Mouse (Mus musculus) embryonic facial prominence, embryonic 15.5 days (tissue): ENCODE measurements around the gene Ndnf. TPM values are rescaled to one million over a fixed set of nuclear protein-coding genes. Genes with fewer than 3 reads are reported as not detected.

ENCODE experiments used
- ATAC-seq: fragments of 200-750 bp; cut with Nextera tagmentation; 2 replicates; pipeline ENCODE4 v1.8.0; 2017; ENCODE audit warnings: low read depth, moderate TSS enrichment; ENCODE audit not compliant: insufficient number of reproducible peaks, low FRiP score, low TSS enrichment
- H3K27ac ChIP-seq: fragments of 300-500 bp; sonication (generic); replicated peaks from 2 replicates; pipeline ENCODE4 v1.5.1; 2015; ENCODE audit warnings: mild to moderate bottlenecking, inconsistent platforms
- H3K27me3 ChIP-seq: fragments of 300-500 bp; sonication (generic); 2 replicates; pipeline ENCODE4 v1.6.1; 2015; ENCODE audit warnings: inconsistent platforms
- H3K36me3 ChIP-seq: fragments of 300-500 bp; sonication (generic); 2 replicates; pipeline ENCODE4 v1.6.1; 2015; ENCODE audit warnings: mild to moderate bottlenecking, inconsistent platforms
- H3K4me1 ChIP-seq: fragments of 300-500 bp; sonication (generic); 2 replicates; pipeline ENCODE4 v1.6.1; 2015; ENCODE audit warnings: inconsistent platforms
- H3K4me2 ChIP-seq: fragments of 300-500 bp; sonication (generic); replicated peaks from 2 replicates; pipeline ENCODE4 v1.6.1; 2015; ENCODE audit warnings: mild to moderate bottlenecking, inconsistent platforms
- H3K4me3 ChIP-seq: fragments of 300-500 bp; sonication (generic); replicated peaks from 2 replicates; pipeline ENCODE4 v1.5.1; 2015; ENCODE audit warnings: mild to moderate bottlenecking, inconsistent platforms
- H3K9ac ChIP-seq: fragments of 300-500 bp; sonication (generic); 2 replicates; pipeline ENCODE4 v1.6.1; 2015; ENCODE audit warnings: inconsistent platforms
- H3K9me3 ChIP-seq: fragments of 300-500 bp; sonication (generic); replicated peaks from 2 replicates; pipeline ENCODE4 v1.6.1; 2016; ENCODE audit warnings: inconsistent platforms
- WGBS: fragments of 180-500 bp; shearing (Covaris S2); methylation state at CpG from one replicate; pipeline ENCODE4 v1.1.7; 2015; 5-methylcytosine and 5-hydroxymethylcytosine counted together
- polyA plus RNA-seq: library from polyadenylated mRNA; unstranded; fragments of >200 nt; fragmentation: Nextera tagmentation; extraction: Ambion mirVana; gene quantifications from 2 replicates; pipeline ENCODE4 v1.2.1, GENCODE M21; 2015

Ndnf gene
- 12.2 and 13.6 TPM in 2 replicates for polyA plus RNA-seq

- Histone ChIP-seq H3K9ac (peak within 1 kb of the TSS; percentile 63), H3K36me3 (no peaks in the 10 kb centered on the region), H3K4me1 (peaks cover 7% of the 10 kb centered on the region; the same call in 1 of the 2 replicates), H3K9me3 (no peaks in the 10 kb centered on the region), H3K4me2 (peak within 1 kb of the TSS; percentile 96), H3K27ac (peak within 1 kb of the TSS; percentile 77), H3K27me3 (0 out of 2 replicates have a peak, but pooled peaks cover 3% of the 10 kb centered on the region), H3K4me3 (peak within 1 kb of the TSS; percentile 65)
- under 1% methylated on average over 37 of the region's 45 CpGs for WGBS
- peak; percentile 90 for ATAC-seq
These were observed at the start of gene Ndnf for GRCm38 (mm10) chr6:65671451-65671850. TSS of gene Ndnf (plus strand) at chr6:65671590.

GRCm38 (mm10) chr6:65623016-65623715, 48.2 kb upstream of the Ndnf start:
- Histone ChIP-seq H3K36me3 (no peaks in the 10 kb centered on the region), H3K9ac (no peak overlapping the region), H3K4me3 (no peak overlapping the region), H3K4me1 (no peaks in the 10 kb centered on the region), H3K4me2 (no peak overlapping the region), H3K27ac (no peak overlapping the region), H3K9me3 (no peaks in the 10 kb centered on the region), H3K27me3 (no peaks in the 10 kb centered on the region)
- WGBS, result 29% methylated on average over 3 of the region's 3 CpGs
- ATAC-seq, result no peak

- no peak overlapping the region for H3K4me3 ChIP-seq
- no peak overlapping the region for H3K9ac ChIP-seq
- no peaks in the 10 kb centered on the region for H3K9me3 ChIP-seq
- no peaks in the 10 kb centered on the region for H3K36me3 ChIP-seq
- no peak overlapping the region for H3K4me2 ChIP-seq
- H3K4me1 ChIP-seq, result no peaks in the 10 kb centered on the region
- H3K27ac ChIP-seq, result no peak overlapping the region
- ATAC-seq, result no peak
- H3K27me3 ChIP-seq, result no peaks in the 10 kb centered on the region
- 86% methylated on average over 2 of the region's 2 CpGs for WGBS
These were observed 40.8 kb upstream of the Ndnf start for GRCm38 (mm10) chr6:65630578-65630977.

- H3K4me3 ChIP-seq, result no peak overlapping the region
- H3K36me3 ChIP-seq, result no peaks in the 10 kb centered on the region
- WGBS, result 77% methylated on average over 5 of the region's 5 CpGs
- H3K4me2 ChIP-seq, result no peak overlapping the region
- no peaks in the 10 kb centered on the region for H3K9me3 ChIP-seq
- H3K27me3 ChIP-seq, result no peaks in the 10 kb centered on the region
- H3K27ac ChIP-seq, result no peak overlapping the region
- no peak for ATAC-seq
- H3K4me1 ChIP-seq, result no peaks in the 10 kb centered on the region
- no peak overlapping the region for H3K9ac ChIP-seq
These were observed 39.2 kb upstream of the Ndnf start for GRCm38 (mm10) chr6:65632184-65632583.

GRCm38 (mm10) chr6:65642431-65642830, 29.0 kb upstream of the Ndnf start:
- Histone ChIP-seq H3K27me3 (no peaks in the 10 kb centered on the region), H3K9me3 (0 out of 2 replicates have a peak, but pooled peaks cover 6% of the 10 kb centered on the region), H3K4me1 (no peaks in the 10 kb centered on the region), H3K27ac (no peak overlapping the region), H3K4me3 (no peak overlapping the region), H3K36me3 (no peaks in the 10 kb centered on the region), H3K4me2 (no peak overlapping the region), H3K9ac (no peak overlapping the region)
- ATAC-seq, result no peak

- Histone ChIP-seq H3K27ac (no peak overlapping the region), H3K4me2 (no peak overlapping the region), H3K4me3 (no peak overlapping the region), H3K27me3 (no peaks in the 10 kb centered on the region), H3K9ac (no peak overlapping the region), H3K4me1 (no peaks in the 10 kb centered on the region), H3K9me3 (0 out of 2 replicates have a peak, but pooled peaks cover 4% of the 10 kb centered on the region), H3K36me3 (no peaks in the 10 kb centered on the region)
- no peak for ATAC-seq
- WGBS, result 69% methylated on average over 4 of the region's 4 CpGs
These were observed 27.3 kb upstream of the Ndnf start for GRCm38 (mm10) chr6:65644110-65644509.

- H3K4me2 ChIP-seq, result no peak overlapping the region
- H3K27ac ChIP-seq, result no peak overlapping the region
- whole genome bisulfite sequencing, result 67% methylated on average over 3 of the region's 3 CpGs
- H3K9me3 ChIP-seq, result no peaks in the 10 kb centered on the region
- H3K27me3 ChIP-seq, result no peaks in the 10 kb centered on the region
- no peaks in the 10 kb centered on the region for H3K4me1 ChIP-seq
- no peak overlapping the region for H3K9ac ChIP-seq
- no peak overlapping the region for H3K4me3 ChIP-seq
- no peaks in the 10 kb centered on the region for H3K36me3 ChIP-seq
- ATAC-seq, result no peak
These were observed 25.0 kb upstream of the Ndnf start for GRCm38 (mm10) chr6:65646408-65646807.

- Histone ChIP-seq H3K4me1 (no peaks in the 10 kb centered on the region), H3K27ac (no peak overlapping the region), H3K9me3 (no peaks in the 10 kb centered on the region), H3K4me3 (no peak overlapping the region), H3K9ac (no peak overlapping the region), H3K4me2 (no peak overlapping the region), H3K27me3 (no peaks in the 10 kb centered on the region), H3K36me3 (no peaks in the 10 kb centered on the region)
- 79% methylated on average over 6 of the region's 6 CpGs for WGBS
- ATAC-seq, result no peak
These were observed 23.7 kb upstream of the Ndnf start for GRCm38 (mm10) chr6:65647731-65648130.

- Histone ChIP-seq H3K9ac (no peak overlapping the region), H3K27me3 (no peaks in the 10 kb centered on the region), H3K9me3 (no peaks in the 10 kb centered on the region), H3K36me3 (no peaks in the 10 kb centered on the region), H3K4me1 (no peaks in the 10 kb centered on the region), H3K4me3 (no peak overlapping the region), H3K27ac (no peak overlapping the region), H3K4me2 (no peak overlapping the region)
- WGBS, result 28% methylated on average over 4 of the region's 4 CpGs
- no peak for ATAC-seq
These were observed 20.0 kb upstream of the Ndnf start for GRCm38 (mm10) chr6:65651376-65651775.

GRCm38 (mm10) chr6:65661272-65661671, 10.1 kb upstream of the Ndnf start:
- Histone ChIP-seq H3K27me3 (no peaks in the 10 kb centered on the region), H3K4me3 (no peak overlapping the region), H3K9ac (no peak overlapping the region), H3K27ac (no peak overlapping the region), H3K9me3 (no peaks in the 10 kb centered on the region), H3K36me3 (no peaks in the 10 kb centered on the region), H3K4me2 (no peak overlapping the region), H3K4me1 (no peaks in the 10 kb centered on the region)
- ATAC-seq, result no peak
- 67% methylated on average over 4 of the region's 4 CpGs for WGBS

- H3K9ac ChIP-seq, result no peak overlapping the region
- H3K27ac ChIP-seq, result no peak overlapping the region
- no peaks in the 10 kb centered on the region for H3K36me3 ChIP-seq
- WGBS, result 64% methylated on average over 2 of the region's 2 CpGs
- no peak overlapping the region for H3K4me2 ChIP-seq
- H3K27me3 ChIP-seq, result no peaks in the 10 kb centered on the region
- H3K4me1 ChIP-seq, result no peaks in the 10 kb centered on the region
- H3K4me3 ChIP-seq, result no peak overlapping the region
- no peaks in the 10 kb centered on the region for H3K9me3 ChIP-seq
- ATAC-seq, result no peak
These were observed 9.3 kb upstream of the Ndnf start for GRCm38 (mm10) chr6:65662050-65662449.

- no peak for ATAC-seq
- 69% methylated on average over 6 of the region's 6 CpGs for WGBS
- H3K9ac ChIP-seq, result no peak overlapping the region
- no peaks in the 10 kb centered on the region for H3K9me3 ChIP-seq
- H3K4me3 ChIP-seq, result no peak overlapping the region
- H3K4me1 ChIP-seq, result no peaks in the 10 kb centered on the region
- no peak overlapping the region for H3K27ac ChIP-seq
- no peaks in the 10 kb centered on the region for H3K27me3 ChIP-seq
- no peak overlapping the region for H3K4me2 ChIP-seq
- H3K36me3 ChIP-seq, result no peaks in the 10 kb centered on the region
These were observed 7.4 kb upstream of the Ndnf start for GRCm38 (mm10) chr6:65663990-65664389.
